Mouse (Mus musculus) skeletal muscle tissue, adult 2 months (tissue): ENCODE data around the gene Gm37240.

ENCODE experiments used
- DNase-seq: peaks from one replicate; pipeline ENCODE4 v3.0.0-alpha.2; 2012; ENCODE audit warnings: low read depth, low spot score

The Gm37240 gene

DNA sequence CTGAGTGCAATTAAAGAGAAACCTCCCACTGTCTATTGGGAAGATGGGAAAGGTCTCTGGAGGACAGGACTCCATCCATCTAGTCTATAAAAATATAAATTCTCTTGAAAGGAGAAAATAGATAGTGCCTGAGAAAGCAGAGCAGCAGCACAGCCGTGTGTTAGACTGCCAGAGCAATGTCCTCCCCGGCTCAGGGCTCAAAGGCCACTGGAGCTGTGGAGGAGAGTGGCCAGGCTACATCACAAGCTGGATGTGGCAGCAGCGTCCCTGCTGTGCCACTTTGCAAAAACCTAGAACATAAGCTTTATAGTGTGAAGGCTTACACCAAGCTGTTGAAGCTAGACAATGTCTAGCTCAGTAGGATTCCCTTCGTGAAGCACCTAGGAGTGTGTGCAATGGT is 138.0 kb downstream of the Gm37240 start:
- DNase-seq, result no peak

DNA sequence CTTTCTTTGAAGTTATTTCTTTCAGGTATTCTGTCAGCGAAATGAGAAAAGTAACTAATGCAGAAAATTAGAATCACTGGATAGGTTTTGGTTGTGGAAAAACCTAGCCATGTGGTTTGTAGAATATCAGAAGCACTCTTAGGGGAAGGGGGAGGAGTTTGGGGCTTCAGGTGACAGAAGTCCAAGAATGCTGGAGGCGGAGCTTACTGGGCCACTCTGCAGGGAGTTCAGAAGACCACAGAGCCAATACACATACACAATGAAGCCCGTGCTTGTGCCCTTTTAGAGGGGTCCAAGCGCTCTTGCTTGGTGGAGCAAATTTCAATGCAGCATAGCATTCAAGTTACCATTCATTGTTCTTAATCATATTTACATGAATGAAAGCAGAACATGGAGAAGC is 138.5 kb downstream of the Gm37240 start:
- no peak for DNase-seq

DNA sequence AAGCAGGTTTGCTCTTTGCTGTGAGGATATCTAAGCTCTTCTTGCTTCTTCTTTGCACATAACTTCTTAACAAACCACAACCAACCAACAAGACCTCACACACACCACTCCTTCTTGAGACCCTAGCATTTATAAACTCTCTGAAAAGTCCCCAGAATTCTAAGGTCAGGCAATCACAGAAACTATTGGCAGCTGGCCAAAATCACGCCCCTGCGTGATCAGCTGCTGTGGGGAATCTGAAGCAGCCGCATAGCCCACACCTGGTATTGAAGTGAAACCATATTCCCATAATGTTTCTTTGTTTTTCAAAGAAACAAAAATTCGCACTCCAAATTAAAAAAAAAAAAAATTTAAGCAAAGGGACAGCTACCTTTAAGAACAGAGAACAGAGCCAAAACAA is 141.2 kb downstream of the Gm37240 start:
- no peak for DNase-seq

DNA sequence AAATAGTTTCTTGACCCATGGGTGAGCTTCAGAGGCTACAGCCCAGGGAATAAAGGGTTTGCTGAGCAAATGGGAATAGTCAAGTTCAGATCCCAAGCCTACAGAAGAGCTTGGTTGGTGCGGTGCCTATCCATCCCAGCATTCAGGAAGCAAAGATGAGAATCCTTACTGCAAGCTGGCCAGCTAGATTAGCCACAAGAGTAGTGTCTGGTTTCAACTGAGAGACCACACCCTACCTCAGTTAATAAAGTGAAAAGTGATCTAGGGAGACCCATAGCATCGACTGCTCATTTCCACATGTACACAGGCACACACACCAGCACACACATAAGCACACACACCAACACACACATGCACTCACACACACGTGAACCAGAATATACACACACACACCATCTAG is 145.6 kb downstream of the Gm37240 start:
- DNase-seq, result no peak

DNA sequence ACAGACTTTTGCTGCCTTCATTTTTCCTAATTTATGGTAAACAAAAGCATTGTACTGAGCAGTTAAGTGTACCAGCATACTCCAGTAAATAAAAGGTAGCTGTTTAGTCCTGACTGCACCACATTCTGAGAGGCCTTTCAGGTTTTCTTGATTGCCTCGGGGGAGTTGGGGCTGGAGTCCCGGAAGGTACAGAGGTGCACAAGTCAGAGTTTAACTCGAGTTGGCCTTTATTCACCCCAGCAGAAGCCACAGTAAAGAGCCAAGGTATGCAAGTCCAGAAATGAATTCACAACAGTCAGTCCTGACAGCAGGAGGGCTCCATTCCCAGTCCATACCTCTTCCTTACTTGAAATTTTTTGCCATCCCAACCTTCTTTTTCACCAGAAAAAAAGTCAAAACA is 148.7 kb downstream of the Gm37240 start:
- no peak for DNase-seq

DNA sequence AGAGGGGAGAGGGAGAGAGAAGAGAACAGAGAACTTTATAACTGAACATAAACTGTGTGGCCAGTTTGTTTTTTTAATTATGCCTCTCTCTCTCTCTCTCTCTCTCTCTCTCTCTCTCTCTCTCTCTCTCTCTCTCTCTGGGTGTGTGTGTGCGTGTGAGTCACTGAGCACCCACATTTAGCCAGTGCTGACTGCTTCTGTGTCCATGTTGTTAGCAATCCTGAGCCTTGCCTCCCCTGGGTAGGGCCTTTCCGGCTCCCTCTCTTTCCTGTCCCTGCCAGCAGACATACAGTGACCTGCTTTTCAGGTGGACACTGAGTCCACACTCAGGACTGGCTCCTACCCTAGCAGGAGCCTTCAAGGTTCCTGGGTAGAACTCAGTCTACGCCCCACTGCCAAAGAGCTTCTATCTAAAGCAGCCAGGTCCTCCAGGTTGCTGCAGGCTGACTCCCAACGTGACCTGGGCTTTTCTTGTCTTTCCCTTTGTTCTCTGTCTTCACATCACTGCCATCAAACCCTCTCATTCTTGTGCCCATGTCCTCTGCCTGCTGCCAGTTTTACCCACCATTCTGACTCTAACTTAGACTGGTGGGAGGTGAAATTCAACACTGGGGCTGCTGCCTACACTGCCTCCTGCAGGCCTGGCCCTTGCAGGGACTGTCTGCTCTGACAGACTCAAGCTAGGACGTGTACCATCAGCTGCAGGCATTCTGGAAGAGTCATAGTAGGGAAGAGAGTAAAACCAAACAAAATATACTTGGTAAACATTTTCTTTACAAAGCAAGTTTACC is 153.2 kb downstream of the Gm37240 start:
- no peak for DNase-seq

DNA sequence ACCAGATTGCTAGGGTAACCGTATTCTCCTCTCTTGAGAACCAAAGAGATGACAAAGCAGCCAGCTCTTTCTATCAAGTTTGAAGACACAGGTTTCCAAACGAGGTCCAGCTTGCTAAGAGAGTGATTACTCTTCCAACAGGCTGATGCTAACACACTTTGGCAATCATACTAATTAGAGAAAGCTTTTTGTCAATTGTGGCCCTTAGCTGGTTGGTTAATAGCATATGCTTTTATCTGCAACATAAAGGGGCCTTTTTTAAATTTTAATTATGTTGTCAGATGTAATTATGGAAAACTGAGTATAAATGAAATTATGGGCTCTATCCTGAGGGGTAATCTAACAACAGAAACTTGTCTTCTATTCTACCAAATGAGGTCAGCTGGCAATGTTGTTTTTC is 160.1 kb downstream of the Gm37240 start:
- no peak for DNase-seq

DNA sequence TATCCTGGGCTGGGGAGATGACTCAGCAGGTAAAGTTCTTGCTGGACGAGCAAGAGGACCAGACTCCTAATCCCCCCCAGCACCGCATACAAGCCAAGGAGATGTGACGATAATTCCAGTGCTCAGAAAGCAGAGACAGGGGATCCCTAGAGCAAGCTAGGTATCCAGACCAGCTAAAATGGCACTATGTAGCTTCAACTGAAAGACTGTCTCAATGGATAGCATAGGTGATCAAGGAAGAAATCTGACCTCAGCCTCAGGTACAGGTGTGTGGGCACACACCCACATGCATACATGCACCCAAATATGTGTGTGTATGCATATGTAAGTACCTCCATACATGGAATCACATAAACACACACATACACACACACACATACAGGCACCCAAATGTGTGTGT is 161.3 kb downstream of the Gm37240 start:
- no peak for DNase-seq

DNA sequence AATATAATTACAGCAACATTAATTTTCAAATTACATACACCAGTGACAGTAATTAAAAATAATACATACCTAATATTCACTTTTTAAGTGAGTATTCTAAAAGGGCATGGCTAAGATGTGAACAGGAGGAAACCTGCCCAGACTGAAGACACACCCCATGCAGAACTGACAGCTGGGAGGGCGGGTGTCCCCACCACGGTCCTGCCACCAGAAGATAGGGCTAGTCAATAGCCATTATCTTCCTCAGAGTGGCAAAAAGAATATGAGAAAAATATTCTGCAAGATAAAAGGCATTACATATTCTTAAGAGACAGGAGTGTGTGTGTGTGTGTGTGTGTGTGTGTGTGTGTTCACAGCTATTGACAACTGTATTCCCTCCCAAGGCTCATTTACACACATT is 162.2 kb downstream of the Gm37240 start:
- DNase-seq, result no peak

DNA sequence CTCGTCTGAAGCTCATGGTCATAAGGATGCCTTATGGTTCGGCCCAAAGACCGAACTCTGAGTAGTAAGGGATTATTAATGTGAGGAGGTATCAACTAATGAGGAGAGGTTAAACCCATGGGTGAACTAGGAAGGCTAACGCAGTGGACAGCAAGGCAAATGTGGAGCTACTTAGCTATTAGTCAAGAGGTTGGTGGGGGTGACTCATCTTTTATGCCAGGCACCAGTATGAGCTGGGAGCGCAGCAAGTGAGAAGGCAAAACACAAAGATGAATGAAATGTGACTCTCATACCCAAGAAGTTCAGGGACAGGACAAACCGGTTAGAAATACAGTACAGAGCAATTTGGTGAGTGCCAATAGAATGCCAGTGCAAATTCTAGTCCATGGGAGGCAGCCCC is 164.7 kb downstream of the Gm37240 start:
- no peak for DNase-seq

DNA sequence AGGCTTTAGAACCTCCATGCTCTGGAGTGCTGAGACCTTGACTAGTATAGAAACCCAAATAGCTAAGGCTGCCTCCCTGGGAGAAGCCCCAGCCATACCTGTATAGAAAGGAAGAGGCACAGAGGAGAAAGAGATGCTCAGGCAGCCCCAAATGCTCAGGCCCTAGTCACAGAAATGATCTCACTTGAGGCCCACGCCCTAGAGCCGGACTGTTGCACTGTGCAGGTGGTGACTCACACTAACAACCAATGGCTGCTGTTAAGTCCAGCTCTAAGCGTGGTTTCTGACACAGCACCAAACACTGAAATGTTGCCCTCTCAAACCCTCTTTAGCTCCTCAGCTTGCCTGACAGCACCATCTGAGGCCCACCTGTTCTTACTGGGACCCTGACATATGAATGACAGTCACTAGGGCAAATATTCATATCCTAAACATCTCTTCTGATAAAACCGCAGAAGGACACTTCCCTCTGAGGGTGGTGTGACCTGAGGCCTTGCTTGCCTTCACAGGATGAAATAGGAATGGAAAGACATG is 171.5 kb downstream of the Gm37240 start:
- no peak for DNase-seq

DNA sequence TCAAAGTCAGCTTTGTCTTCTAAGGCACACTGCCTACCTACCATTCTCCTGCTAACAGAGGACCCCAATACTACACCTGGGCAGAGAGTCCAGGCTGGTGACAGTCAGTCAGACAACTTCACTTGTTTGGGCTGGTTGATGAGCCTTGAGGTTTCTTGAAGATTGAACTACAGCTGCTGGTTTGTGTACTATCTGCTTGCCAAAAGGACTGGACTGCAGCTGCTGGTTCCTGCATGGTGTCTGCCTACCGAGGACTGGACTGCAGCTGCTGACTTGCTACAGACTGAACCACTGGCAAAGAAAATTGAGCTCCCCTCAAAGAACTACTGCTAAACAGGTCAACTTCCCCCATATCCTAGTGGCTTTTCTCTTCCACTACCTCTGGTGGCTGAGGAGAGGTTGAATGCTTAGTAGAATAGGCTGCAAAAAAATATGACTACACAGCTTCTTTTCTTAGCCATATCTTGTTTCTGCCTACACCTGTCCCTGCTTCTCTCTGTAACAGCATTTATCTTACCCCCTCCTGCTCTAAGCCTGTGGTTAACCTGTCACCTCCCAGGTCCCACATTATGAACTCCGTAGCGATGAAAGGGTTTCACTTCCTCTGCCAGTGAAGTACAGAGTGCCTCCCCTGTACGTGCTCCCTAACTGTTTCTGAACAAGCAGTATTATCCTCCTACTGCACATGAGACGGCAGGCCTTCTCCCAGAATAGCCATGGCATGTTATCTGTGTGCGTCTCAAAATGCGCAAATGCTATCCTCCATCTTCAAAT is 173.2 kb downstream of the Gm37240 start:
- DNase-seq, result peak; percentile 14

DNA sequence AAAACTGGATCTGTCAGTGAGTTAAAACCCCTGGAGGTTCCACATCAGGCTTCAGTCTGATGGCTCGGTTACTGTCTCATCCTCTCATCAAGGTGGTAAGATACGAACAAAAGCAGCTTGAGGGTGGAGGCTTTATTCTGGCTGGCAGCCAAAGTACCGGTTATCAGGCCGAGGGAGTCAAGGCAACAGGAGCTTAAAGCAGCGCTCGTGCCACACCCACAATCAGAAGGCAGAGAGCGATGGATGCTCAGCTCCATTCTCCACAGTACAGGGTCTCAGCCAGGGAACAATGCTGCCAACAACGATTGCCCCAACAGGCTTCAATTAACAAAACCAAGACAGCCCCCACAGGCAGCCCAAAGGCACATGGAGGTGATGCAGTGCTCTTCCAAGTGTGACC is 176.6 kb downstream of the Gm37240 start:
- DNase-seq, result no peak

DNA sequence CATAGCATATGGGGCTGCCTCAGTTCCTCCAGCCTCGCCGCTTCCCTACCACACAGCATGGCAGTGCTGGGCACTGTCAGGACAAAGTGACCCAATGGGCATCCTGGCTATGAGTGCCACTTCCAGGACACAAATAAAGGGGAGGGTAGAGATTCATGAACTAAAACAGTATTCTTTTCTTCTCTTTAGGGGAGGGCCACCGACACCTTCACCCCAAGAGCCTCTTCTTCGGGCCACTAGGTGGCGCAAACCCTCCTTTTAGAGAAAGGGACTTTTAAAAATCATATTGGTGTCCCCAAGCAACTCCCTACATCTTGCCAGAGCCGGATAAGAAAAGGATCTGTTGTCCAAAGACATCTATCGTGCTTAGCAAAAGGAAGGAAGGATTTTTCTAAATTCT is 179.9 kb downstream of the Gm37240 start:
- DNase-seq, result peak; percentile 42

DNA sequence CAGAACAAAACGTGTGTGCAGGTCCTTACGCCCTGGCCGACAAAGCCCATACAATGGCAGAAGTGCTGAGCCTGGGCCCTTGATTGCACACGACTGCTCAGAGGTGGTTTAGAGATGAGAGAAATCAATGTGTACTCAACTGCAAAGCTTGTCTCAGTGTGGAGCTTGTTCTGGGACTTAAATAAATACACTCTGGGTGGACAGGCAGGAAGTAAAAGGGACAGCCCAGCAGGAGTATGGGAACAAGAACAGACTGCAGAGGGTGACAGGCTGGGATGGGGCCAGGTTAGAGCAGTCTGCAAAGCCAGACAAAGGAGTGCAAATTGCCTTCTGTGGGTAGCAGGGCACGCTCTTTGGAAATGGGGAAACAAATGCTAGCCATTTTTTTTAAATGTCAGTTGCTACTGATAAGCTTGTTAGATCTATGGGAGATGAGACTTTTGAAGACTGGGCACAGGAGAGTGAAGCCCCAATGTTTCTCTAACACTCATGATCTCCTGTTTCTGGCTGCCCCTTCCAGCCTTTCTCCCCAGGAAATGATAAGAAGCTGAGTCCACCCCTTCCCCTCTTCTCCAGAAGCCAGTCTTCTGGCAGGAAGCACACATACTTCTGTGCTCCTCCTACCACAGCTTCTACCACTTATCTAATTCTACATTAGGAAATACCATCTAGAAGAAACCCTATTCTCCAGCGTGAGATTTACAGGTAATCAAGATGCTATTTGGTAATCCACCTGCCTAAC is 184.0 kb downstream of the Gm37240 start:
- DNase-seq, result no peak

DNA sequence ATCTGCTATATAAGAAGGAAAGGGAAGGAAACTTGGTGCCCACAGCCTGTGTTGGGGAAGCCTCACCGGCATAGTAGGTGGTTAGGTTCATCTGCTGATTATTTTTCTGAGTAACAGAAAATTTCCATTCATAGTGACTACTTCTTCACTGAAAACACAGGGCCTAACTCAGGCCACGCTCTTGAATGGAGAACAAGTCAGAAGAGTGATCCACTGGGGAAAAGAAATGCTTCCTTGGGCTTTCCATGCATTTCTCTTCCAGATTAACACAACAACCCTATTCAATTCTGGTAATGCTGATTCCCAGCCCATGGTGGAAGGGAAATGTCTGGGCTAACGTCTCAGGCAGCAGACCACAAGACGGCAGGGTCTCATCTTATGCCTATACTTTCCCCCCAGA is 188.8 kb downstream of the Gm37240 start:
- no peak for DNase-seq

DNA sequence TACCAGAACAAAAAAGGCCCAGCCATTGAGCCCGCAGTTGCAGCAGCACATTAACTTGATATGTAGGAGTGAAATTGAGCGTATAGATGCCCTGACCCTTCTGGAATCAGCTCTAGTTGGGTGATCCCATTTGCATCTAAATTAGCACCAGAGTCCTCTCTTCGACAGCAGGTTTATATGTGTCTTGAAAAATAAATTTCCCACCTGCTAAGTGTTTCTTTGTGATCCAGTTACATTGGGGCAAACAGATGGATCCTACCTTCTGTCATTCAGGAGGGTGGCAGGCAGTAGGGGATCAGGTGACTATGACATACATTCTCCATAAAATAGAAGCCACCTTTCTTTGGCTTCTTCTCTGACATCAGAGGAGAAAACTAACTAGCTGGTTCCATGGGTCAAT is 192.3 kb downstream of the Gm37240 start:
- DNase-seq, result no peak

DNA sequence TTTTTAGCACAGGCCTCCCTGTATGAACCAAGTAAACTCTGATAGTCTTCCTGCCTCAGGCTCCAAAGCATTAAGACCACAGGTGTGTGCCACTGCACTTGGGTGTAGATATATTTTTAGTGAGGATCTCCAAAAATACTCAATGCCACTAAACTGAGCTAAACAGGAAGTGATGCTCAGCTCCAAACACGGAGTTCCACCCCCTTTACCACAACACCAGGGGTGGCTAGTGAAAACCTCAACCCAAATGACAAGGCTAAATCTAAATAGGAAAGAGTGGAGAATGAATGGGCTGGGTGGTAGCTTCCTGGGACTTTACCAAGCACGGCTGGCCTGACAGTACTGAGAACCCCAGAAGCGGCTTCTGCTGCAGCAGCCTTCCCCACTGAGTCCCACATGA is 194.3 kb downstream of the Gm37240 start:
- DNase-seq, result no peak

DNA sequence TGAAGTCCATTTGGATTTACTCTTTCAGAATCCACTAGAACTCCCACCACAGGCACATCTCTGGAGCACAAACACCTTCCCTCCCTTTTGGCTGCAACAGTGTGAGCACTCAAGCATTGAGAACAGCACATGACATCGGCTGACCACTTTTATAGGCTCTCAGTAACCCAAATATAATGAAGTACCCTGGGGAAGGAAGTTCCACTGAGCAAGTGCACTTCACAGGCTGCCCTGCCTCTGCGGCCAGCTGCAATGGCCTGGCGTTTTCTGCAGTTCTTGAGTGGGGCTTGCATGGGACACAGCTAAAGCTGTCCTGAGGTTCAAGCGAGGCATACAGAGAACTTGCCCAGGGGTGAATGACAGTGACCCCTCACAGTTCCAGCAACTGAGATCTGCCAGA is 196.2 kb downstream of the Gm37240 start:
- no peak for DNase-seq

DNA sequence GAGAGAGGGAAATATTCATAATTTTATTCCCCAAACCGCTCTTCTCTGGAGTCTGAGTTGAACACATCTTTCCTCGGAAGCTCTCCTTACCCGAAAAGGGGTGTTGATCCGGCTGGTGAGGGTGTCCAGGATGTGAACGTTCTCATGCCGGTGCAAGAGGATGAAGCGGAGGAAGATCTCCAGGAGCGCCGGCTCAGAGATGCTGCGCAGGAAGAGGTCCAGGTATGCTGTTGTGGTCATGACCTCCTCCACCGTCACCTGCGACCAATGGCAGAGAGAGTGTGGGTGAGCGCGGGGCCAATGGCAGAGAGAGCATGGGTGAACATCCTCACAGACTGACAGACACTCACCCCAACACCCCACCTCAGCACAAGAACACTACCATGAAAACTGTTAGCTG is 199.0 kb downstream of the Gm37240 start:
- DNase-seq, result no peak

DNA sequence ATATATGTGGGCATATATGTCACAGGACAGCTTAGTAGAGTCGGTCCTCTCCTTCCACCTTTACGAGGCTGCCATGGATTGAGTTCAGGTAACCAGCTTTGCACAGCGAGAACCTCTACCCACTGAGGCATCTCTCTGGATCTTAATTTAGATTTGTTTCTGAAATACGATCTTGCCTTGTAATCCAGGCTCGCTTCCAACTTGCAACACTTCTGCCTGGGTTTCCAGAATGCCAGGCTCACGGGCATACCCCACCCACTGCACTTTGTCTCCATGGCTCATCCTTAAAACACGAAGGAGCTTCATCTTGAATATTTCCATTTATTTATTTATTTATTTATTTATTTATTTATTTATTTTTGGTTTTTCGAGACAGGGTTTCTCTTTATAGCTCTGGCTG is 202.0 kb downstream of the Gm37240 start:
- peak; percentile 68 for DNase-seq

DNA sequence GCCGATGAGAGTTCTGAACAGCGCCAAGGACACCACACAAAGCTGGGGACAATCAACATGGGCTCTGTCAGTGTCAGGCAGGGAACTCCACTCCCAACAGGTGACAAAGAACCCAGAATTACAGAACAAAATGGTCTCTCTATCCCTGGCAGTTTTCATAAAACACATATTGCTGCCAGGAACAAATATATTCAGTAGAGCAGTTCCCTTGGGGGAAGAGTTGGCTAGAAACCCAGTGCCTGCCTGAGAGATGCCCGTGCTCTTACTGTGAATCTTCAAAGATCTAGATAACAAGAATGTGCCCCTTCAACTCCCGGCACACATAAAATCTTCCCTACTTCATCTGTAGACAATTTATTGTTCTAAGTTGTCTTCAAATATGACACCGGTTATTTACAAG is 203.7 kb downstream of the Gm37240 start:
- DNase-seq, result no peak
